Mouse (Mus musculus): ENCODE results near the gene Gria3. TPM values are rescaled to one million over a fixed set of nuclear protein-coding genes. Genes with fewer than 3 reads are reported as not detected.

Gene Gria3
- total RNA-seq, 2 experiments from 2014 or later, result 2.0 to 2.3 TPM

DNA sequence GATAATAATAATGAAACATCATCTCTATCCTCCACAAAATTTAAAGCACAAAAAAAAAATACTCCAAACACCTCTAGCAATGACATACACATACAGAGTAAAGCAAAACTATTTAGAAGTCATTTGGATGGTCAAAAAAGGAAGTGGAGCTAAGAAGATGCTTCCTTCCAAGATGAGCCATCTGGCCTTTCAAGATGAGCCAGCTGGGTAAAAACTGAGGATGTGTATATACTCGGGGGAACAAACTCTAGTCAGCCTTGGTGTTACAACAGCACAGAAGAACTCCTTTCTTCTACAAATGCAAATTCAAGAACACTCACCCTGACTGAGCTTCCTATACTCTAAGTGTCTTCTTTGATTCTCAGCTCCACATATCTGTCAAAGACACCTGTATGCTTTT, 172.4 kb downstream of the Gria3 start:
- DNase-seq, result no peak

DNA sequence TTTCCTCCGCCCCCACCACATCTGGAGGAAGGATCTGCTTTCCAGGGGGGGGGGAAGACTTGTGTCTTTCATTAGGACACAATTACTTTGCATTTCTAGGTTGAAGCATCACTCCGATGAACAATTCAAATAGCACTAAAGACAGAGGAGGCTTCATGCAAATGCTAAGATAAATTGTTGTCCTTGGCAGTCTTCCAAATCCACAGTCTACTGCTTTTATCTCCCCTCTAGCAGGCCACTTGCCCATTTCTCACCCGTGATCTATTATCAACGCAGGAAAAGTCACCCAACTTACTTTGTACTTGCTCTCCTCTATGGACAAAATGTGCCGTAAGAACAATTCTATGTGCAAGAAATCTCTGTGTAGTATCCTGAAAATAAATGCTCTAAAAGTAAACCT, 178.1 kb downstream of the Gria3 start:
- no peak for DNase-seq

DNA sequence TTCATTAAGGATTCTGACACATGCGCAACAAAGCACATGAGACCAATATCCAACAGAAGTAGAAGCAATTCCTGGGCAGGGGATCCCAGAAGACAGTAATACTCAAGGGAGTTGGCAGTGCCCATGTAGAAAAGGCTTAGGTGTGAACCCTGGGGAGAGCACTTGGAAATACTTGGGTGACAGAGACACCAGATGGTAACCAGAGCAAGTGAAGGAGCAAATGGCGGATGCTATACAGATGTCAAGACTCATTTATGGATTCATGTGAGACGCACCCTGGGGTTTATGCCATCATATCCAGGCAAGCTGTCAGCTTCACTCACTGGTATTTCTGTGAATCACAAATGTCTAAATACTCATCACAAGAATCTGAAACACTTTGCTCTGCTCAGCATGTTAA, 187.0 kb downstream of the Gria3 start:
- no peak for DNase-seq

DNA sequence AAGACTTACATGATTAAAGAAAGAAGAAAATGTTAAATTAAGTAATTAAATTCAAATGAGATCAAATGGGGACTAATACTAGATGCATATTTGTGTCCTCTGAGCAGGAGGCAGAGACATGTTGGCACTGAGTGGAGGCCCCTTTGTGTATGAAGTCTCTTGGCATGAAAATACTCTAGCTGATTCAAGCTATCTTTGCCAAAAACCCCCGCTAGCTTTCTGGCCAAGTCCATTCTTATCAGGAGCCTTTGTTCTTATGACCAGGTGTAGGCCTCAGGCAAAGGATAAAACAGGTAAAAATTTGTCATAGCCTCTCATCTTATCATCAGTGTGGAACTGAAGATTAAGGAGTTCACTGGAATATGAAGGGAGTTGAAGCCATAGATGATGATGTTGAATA, 206.5 kb downstream of the Gria3 start:
- no peak for DNase-seq

DNA sequence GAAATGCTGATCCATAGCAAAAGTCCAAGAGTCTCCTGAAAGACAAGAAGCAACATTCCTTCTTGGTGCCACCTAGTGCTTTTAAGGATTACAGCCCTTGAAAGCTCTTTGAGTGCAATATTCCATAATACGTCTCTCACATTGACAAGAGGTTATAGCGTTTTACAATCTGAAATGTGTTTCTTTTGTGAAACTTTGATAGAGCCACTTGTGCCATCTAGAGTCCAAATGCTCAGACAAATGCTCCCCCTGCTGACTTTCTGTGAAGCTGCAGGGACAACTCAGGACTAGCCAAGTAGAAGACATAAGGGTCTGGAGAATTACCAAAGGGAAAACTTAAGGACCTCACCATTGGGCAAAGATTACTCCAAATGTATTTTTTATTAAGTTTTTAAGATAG, 214.3 kb downstream of the Gria3 start:
- DNase-seq, result no peak

DNA sequence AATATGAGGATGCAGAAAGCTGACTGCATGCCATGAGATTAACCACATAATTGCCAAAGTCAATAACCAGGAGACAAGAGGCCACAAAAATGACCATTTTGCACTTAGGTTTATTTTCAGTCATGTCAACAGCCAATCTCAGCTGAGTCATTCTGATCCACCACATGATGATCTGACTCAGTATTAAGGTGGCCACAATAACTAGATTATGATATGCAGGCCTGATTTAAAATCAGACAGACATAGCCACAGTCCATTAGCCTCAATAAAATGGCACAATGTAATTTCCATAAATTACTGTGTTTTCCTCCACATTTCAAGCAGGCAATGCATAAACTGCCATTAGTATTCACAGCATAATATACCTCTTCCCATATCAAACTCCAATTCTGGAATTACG, 216.3 kb downstream of the Gria3 start:
- no peak for DNase-seq

DNA sequence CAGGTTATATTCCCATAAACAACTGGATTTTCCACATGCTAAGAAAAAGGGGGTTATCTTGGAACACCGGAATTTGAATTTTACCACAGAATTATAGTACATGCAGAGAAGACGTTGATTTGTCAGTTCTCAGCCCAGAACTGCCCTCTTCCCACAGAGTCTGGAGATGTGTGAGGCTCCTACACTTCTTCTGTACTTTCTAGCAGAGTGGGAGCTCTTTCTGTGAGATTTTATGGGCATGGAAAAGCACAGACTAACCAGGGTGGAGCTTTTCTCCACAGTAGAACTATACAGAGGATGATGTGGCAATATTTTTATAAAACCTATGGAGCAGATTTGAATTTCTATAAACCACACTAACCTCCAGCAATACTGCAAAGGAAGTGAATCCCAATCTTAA, 217.7 kb downstream of the Gria3 start:
- DNase-seq, result no peak

DNA sequence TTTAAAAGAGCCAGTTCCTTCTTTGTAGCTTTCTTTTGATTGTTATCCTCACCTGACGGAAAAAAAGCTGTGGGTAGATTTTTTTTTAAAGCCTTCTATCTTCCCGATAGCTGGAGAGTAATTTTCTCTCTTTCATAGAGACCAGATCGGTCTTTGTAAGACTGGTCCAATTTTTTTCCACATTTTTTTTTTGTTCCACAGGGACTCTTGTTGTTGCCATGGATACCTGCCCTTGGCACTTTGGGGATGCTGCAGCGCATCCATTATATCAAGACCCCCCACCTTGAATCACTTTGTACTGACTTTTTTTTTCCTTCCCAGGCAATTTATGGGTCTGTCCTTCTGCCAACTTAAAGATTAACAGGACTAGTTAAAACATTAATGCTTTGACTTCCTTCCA, 232.9 kb downstream of the Gria3 start:
- DNase-seq, result no peak

DNA sequence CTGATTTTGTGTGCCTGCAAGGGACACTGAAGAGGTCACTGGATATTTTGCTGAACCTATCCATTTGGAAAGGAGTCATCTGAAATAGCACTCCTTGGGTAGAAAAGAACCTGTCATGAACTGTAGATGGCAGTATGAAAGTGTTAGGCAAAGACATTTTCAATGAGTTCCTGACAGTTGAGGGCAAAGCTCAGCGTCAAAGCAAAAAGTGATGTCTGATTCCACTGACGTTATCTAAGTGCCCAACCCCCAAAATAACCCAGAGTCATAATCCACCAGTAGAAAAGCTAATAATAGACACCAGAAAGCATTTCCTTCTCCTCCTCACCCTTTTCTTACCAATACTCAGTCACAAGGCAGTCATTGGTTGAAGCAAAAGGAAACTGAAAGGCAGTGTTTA, 244.3 kb downstream of the Gria3 start:
- no peak for DNase-seq

DNA sequence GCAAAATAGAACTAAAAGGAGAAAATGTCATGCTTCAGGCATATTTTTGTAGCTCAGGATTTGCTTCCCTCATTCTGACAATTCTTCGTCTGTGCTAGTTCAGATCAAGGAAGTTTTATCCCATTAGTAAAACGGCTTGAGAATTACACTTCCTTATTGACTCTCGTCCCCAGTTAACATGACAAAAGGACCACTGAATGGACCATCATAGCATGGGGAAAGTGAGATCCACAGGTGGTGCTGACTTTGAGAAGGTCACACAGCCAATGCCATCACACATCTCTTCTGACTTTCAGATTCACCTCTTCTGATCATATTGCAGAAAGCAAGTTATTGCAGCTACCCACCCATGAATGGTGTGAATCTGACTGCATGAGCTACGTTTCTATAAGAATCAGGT, 257.1 kb downstream of the Gria3 start:
- no peak for DNase-seq

DNA sequence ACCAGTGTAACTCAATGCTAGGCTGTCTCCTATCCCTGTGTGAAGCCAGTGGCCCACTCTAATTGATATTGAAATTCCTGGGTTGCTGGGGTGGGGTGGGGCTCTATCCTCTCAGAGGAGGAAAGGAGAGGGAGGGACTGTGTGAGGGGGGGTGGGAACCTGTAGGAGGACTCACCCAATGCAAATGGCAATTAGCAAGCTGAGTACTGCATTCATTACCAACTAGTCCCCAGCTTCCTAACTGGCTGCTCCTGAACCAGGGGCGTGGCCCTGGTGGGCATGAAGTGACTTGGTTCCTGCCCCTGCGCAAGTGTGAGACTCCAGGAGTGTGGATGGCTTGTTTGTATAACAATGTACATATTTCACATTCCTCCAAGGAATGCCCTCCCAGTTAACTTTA, 288.2 kb downstream of the Gria3 start:
- DNase-seq, result no peak

DNA sequence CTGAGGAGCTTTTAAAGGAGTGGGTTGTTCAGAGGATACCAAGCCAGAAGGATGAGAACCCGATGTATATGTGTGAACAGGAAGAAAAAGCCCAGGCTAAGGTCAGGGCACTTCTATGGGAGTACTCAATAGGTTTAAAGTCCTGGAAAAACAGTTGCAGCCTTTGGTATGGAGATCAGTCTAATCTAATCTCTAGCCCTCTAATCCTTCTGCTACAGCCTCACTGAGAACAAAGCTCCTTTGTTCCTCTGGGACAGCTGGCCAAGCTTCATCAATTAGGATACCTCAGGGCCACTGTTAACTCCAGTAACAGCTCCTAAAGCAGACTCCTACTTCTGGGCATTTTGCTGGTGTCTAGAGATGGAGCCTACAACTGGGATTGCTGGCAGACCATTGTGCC, 291.4 kb downstream of the Gria3 start:
- DNase-seq, result no peak

Small RNA genes within 50 kb of the gene (microRNA-seq; reads per million reads assigned to microRNA genes)
- gene Gm22413 (ENCODE audit: borderline replicate concordance in 2 of 2), result 0 reads per million in 2 experiments
